Mouse (Mus musculus) liver, embryonic 12.5 days (tissue): ENCODE results near the gene Mitf. TPM values are rescaled to one million over a fixed set of nuclear protein-coding genes. Genes with fewer than 3 reads are reported as not detected.

ENCODE experiments used
- ATAC-seq: fragments of 200-750 bp; cut with Nextera tagmentation; 2 replicates; pipeline ENCODE4 v1.8.0; 2017; ENCODE audit warnings: moderate number of reproducible peaks, mild to moderate bottlenecking, moderate library complexity
- H3K27ac ChIP-seq: fragments of 300-500 bp; sonication (generic); 2 replicates; pipeline ENCODE4 v1.5.1; 2016; ENCODE audit warnings: mild to moderate bottlenecking
- H3K27me3 ChIP-seq: fragments of 300-500 bp; sonication (generic); replicated peaks from 2 replicates; pipeline ENCODE4 v1.6.1; 2016; ENCODE audit warnings: mild to moderate bottlenecking, moderate library complexity
- H3K36me3 ChIP-seq: fragments of 300-500 bp; sonication (generic); 2 replicates; pipeline ENCODE4 v1.6.1; 2016; ENCODE audit warnings: mild to moderate bottlenecking, moderate library complexity
- H3K4me1 ChIP-seq: fragments of 300-500 bp; sonication (generic); 2 replicates; pipeline ENCODE4 v1.6.1; 2016
- H3K4me2 ChIP-seq: fragments of 300-500 bp; sonication (generic); 2 replicates; pipeline ENCODE4 v1.6.1; 2016; ENCODE audit warnings: mild to moderate bottlenecking, moderate library complexity
- H3K4me3 ChIP-seq: fragments of 300-500 bp; sonication (generic); 2 replicates; pipeline ENCODE4 v1.5.1; 2016; ENCODE audit warnings: mild to moderate bottlenecking, moderate library complexity
- H3K9ac ChIP-seq: fragments of 300-500 bp; sonication (generic); 2 replicates; pipeline ENCODE4 v1.6.1; 2016; ENCODE audit warnings: mild to moderate bottlenecking, moderate library complexity
- H3K9me3 ChIP-seq: fragments of 300-500 bp; sonication (generic); replicated peaks from 2 replicates; pipeline ENCODE4 v1.6.1; 2016; ENCODE audit warnings: mild to moderate bottlenecking, moderate library complexity
- WGBS: fragments of 180-500 bp; shearing (Covaris S2); methylation state at CpG from one replicate; pipeline ENCODE4 v1.1.7; 2016; ENCODE audit not compliant: insufficient replicate concordance; 5-methylcytosine and 5-hydroxymethylcytosine counted together
- polyA plus RNA-seq: library from polyadenylated mRNA; unstranded; fragments of >200 nt; fragmentation: Nextera tagmentation; extraction: Ambion mirVana; gene quantifications from 2 replicates; pipeline ENCODE4 v1.2.1, GENCODE M21; 2016

Mitf gene
- polyA plus RNA-seq, 1 experiment from 2014 or later: 0.60 TPM

DNA sequence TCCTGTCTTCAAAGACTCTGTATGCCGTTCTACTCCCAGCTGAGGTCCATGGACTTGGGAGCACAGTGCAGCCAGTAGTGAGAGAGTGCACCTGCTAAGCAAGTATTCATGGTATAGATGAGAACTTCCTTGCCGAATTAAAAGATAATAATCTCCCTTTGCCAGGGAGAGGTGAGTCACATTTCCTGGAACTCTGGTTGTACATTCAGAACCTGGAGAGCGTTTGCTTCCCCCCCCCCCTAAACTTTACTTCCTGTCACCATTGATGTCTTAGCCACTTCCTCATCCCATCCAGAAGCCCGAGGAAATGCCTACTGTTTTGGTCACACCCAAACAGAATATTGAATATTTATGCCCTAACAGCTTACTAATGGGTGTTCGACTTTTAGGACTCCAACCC lies 209.0 kb downstream of the Mitf start:
- Histone ChIP-seq H3K4me3 (no peak overlapping the region), H3K4me1 (no peaks in the 10 kb centered on the region), H3K9ac (no peak overlapping the region), H3K9me3 (no peaks in the 10 kb centered on the region), H3K27me3 (no peaks in the 10 kb centered on the region), H3K36me3 (no peaks in the 10 kb centered on the region), H3K4me2 (no peak overlapping the region), H3K27ac (no peak overlapping the region)
- WGBS: 37% methylated on average over 5 of the region's 5 CpGs
- ATAC-seq: no peak

DNA sequence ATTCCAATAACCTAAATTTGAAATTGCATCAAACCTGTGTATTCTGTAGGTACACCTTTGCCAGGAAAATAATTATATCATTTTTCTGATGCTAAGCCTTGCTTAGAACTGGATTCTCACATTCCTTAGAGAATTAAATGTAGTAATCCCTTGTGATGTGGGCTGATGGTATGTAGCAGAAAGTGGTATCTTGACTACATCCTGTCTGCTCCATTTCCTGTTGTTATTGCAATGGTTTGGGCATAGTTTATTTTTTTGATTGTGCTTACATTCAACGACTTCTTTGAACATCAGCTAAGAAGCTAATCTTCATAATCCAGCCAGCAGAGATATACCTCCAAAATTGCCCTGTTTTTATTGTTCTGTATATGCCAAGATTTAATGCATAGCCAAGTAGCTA lies 217.0 kb downstream of the Mitf start:
- H3K4me3 ChIP-seq: no peak overlapping the region
- H3K27ac ChIP-seq: no peak overlapping the region
- H3K4me1 ChIP-seq: no peaks in the 10 kb centered on the region
- no peaks in the 10 kb centered on the region for H3K27me3 ChIP-seq
- ATAC-seq: no peak
- 33% methylated on average over 1 of the region's 1 CpGs for WGBS
- no peaks in the 10 kb centered on the region for H3K36me3 ChIP-seq
- no peak overlapping the region for H3K4me2 ChIP-seq
- no peak overlapping the region for H3K9ac ChIP-seq
- no peaks in the 10 kb centered on the region for H3K9me3 ChIP-seq

DNA sequence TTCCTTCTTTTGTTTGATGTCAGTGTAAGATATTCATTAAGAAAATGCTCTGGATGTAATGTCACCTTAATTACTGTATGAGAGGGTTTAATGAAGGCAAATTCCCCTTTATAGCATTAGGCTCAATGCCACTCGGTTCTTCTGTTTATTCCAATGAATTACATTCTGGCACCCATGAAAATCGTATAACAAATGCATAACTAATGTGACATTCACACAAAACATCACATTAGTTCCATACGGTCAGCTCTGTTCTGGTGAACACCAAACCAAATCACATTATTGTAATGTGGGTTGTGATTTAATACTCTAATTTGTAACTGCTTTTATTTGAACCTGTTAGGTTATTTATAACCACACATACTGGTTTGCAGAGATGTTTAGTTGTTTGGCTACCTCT lies 231.7 kb downstream of the Mitf start:
- H3K4me3 ChIP-seq: no peak overlapping the region
- no peaks in the 10 kb centered on the region for H3K36me3 ChIP-seq
- H3K4me2 ChIP-seq: no peak overlapping the region
- WGBS: 67% methylated on average over 3 of the region's 3 CpGs
- ATAC-seq: no peak
- H3K9me3 ChIP-seq: no peaks in the 10 kb centered on the region
- no peaks in the 10 kb centered on the region for H3K4me1 ChIP-seq
- no peak overlapping the region for H3K9ac ChIP-seq
- no peaks in the 10 kb centered on the region for H3K27me3 ChIP-seq
- H3K27ac ChIP-seq: no peak overlapping the region

DNA sequence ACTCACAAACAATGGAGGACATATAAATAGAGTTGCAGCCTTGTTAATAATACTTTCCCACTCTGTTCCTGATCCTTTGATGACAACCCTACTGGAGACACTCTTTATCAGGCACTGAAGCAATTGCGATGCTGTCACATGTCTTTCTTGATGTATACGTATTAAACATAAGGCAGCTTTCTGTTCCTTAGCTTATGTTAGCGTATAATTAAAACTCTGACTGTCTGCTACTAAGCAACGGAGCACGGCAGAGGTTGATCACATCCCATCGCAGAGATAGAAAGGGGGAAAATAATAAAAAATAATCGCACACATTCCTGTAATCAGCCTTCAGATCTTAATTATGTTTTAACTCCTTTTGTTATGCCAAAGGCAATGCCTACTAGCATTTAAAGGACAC lies 234.9 kb downstream of the Mitf start:
- 80% methylated on average over 7 of the region's 7 CpGs for WGBS
- Histone ChIP-seq H3K27me3 (no peaks in the 10 kb centered on the region), H3K4me1 (no peaks in the 10 kb centered on the region), H3K36me3 (no peaks in the 10 kb centered on the region), H3K4me3 (no peak overlapping the region), H3K9me3 (no peaks in the 10 kb centered on the region), H3K4me2 (no peak overlapping the region), H3K9ac (no peak overlapping the region), H3K27ac (no peak overlapping the region)
- no peak for ATAC-seq

DNA sequence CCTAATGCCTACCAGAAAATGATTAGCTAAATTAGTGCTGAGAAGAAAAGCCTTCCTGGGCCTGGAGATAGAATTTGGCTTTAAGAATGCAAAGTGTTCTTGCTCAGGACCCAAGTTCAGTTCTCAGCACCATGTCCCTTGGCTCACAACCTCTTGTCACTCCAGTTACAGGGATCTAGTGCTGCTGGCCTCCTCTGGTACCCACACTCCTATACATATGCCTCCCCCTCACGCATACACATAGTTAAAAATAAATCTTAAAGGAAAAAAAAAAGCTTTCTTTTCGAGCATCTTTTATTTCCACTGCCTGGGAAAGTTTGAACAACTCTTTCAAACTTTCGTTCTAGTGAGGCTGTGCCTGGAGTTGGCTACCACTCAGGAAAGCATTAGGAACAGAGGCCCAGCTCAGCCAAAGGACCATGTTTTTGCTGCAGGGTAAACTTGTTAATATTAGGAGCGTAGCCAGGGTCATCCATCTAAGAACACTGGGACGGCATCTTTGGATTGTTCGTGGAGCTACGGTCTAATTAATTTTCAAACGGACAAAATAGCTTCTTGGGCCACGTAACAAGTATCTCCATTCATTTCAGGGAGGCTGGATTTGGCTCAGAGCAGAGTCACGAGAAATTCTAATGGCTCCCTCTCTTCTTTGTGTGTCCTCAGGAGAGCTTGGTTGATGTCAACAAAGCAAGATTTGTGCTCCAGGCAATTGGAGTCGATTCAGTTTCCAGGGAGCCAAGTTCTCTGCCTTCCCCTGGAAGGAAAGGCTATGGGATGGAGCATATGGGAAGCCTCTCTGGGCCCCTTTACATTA lies 239.7 kb downstream of the Mitf start:
- whole genome bisulfite sequencing: 70% methylated on average over 11 of the region's 11 CpGs
- no peak overlapping the region for H3K4me2 ChIP-seq
- no peak overlapping the region for H3K27ac ChIP-seq
- no peak overlapping the region for H3K4me3 ChIP-seq
- no peaks in the 10 kb centered on the region for H3K9me3 ChIP-seq
- no peak overlapping the region for H3K9ac ChIP-seq
- no peaks in the 10 kb centered on the region for H3K27me3 ChIP-seq
- ATAC-seq: no peak
- H3K4me1 ChIP-seq: no peaks in the 10 kb centered on the region
- no peaks in the 10 kb centered on the region for H3K36me3 ChIP-seq

DNA sequence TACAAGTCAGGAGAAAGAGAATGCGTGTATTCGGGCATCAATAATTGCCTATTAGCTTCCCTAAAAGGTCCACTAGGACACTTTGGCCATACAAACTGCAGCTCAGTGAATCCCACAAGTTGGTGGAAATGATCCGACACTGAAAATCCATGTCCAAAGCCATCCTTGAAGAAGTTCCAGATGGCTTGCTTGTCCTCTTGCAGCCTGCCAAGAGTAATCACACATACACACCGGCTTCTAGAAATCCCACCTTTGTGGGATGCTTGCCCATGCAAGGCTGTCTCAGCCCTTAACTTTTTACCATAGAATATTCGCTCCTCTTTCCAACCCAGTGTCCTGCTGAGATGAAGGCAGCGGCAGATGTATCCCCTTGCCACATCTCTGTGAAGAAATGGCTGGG lies 240.9 kb downstream of the Mitf start:
- WGBS: 62% methylated on average over 6 of the region's 6 CpGs

DNA sequence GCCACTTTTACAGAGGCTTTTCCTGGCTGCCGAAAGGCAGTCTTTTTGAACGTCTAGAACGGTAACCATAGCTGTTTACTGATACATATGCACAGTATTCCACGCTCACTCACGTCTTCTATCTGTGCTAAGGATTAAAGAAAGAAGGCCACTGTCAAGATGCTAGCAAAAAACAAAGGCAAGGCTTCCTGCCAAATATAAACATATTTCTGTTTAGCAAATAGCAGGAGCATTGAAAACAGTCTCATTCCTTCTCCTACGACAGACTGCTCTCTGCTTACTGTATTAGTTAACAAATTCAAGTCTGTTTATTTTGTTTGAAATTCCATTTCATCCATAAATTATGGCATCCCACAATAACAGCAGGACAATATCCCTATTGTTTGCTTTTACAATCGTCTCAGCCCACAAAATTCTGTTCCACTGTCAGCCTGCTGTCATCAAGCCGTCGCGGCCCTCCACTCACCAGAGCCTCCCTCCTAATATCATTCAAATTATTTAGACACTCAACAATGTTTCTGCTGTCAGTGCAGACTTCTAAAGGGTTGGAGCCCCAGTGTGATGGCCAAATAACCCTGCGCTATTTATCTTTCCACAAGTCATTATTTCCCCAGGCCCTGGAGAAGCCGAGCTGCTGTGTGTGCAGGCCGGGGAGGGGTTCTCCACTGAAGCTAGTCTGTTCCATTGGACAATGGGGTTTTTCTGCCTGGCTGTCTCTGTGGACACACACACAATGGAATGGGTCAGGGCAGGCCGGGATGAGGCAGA lies 242.0 kb downstream of the Mitf start:
- ATAC-seq: no peak
- Histone ChIP-seq H3K9me3 (no peaks in the 10 kb centered on the region), H3K36me3 (no peaks in the 10 kb centered on the region), H3K27ac (no peak overlapping the region), H3K4me3 (no peak overlapping the region), H3K9ac (no peak overlapping the region), H3K27me3 (no peaks in the 10 kb centered on the region), H3K4me2 (no peak overlapping the region), H3K4me1 (no peaks in the 10 kb centered on the region)
- WGBS: 62% methylated on average over 14 of the region's 14 CpGs

More for the DNA sequence above, 240.9 kb downstream of the Mitf start:
- Histone ChIP-seq H3K9me3 (no peaks in the 10 kb centered on the region), H3K27me3 (no peaks in the 10 kb centered on the region), H3K36me3 (no peaks in the 10 kb centered on the region), H3K4me2 (no peak overlapping the region), H3K4me3 (no peak overlapping the region), H3K27ac (no peak overlapping the region), H3K9ac (no peak overlapping the region), H3K4me1 (no peaks in the 10 kb centered on the region)
- ATAC-seq: no peak

DNA sequence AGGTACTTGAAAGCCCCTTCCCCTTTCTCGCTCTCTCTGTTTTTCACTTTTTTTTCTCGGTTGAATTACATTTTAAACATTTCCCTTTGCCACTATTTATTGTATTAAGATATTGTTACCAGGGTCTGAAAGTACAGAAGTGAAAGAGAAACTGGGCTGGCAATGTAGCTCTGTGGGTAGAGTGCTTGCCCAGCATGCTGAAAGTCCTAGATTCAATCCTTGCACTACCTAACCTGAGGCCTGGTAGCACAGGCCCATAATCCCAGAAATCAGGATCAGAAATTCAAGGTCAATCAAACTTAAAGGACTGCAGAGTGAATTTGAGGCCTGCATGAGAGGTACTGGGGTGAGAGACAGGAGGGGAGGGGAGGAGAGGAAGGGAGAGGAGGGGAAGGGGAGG lies 242.7 kb downstream of the Mitf start:
- 70% methylated on average over 2 of the region's 2 CpGs for WGBS
- H3K4me3 ChIP-seq: no peak overlapping the region
- no peaks in the 10 kb centered on the region for H3K9me3 ChIP-seq
- H3K9ac ChIP-seq: no peak overlapping the region
- H3K27me3 ChIP-seq: no peaks in the 10 kb centered on the region
- no peak overlapping the region for H3K27ac ChIP-seq
- ATAC-seq: no peak
- H3K4me2 ChIP-seq: no peak overlapping the region
- H3K36me3 ChIP-seq: no peaks in the 10 kb centered on the region
- no peaks in the 10 kb centered on the region for H3K4me1 ChIP-seq

DNA sequence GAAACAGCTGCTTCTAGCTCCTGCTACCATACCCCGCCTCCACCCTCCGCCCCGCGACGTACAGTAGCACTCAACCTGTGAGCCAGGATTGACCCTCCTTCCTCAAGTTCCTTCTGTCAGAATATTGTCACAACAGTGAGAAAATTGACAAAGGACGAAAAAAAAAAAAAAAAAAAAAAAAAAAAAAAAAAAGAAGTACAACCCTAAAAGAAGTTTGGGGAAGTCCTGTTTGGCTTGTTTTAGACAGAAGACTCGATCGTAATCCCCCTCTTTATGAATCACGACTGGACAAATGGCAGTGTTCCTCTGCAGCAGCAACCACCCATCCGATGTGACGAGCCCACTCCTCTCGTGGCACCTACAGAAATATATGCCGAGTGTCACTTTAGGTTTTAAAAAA lies 255.0 kb downstream of the Mitf start:
- H3K4me1 ChIP-seq: no peaks in the 10 kb centered on the region
- H3K27ac ChIP-seq: no peak overlapping the region
- WGBS: 78% methylated on average over 13 of the region's 13 CpGs

DNA sequence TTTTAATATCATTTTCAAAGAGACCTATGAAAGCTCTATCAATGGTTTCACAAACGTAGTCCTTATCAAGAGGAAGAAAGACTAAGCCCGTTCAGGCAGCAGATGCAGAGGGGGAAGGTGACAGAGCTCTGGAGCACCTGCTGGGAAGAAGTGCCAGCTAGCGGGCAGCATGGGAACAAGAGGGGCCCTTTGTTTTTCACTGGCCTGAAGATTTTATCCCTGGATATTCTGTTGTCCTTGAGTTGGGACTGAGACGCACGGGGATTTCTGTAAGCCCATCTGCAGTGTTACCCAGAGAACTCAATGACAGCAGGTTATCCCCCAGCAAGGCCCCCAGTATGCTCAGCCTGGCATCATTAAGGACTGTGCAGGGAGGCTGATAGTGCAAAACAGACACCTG lies 258.1 kb downstream of the Mitf start:
- Histone ChIP-seq H3K4me1 (no peaks in the 10 kb centered on the region), H3K9ac (no peak overlapping the region), H3K27me3 (no peaks in the 10 kb centered on the region), H3K36me3 (no peaks in the 10 kb centered on the region), H3K27ac (no peak overlapping the region), H3K4me2 (no peak overlapping the region), H3K9me3 (no peaks in the 10 kb centered on the region), H3K4me3 (no peak overlapping the region)
- no peak for ATAC-seq
- 30% methylated on average over 5 of the region's 5 CpGs for WGBS

More for the DNA sequence above, 255.0 kb downstream of the Mitf start:
- Histone ChIP-seq H3K4me2 (no peak overlapping the region), H3K9me3 (no peaks in the 10 kb centered on the region), H3K36me3 (no peaks in the 10 kb centered on the region), H3K9ac (no peak overlapping the region), H3K4me3 (no peak overlapping the region), H3K27me3 (no peaks in the 10 kb centered on the region)
- no peak for ATAC-seq

DNA sequence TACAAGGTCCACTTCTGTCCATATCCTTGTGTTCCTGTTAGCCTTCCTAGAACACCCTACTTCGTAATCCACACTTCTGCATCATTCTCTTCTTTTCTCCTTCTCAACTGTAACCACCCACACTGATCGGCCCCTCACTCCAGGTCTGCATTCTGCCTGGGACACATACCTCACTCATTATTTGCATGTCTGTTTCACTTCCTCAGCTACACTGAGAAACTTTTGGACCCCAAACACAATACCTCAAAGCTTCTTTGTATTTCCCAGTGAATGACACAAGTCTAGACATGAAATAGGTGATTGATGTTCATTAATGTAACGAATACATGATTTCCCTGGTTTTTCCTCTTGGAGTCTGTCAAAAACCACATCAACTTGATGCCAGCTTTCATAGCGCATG lies 259.6 kb downstream of the Mitf start:
- no peak overlapping the region for H3K4me3 ChIP-seq
- no peaks in the 10 kb centered on the region for H3K9me3 ChIP-seq
- 66% methylated on average over 4 of the region's 4 CpGs for WGBS
- no peaks in the 10 kb centered on the region for H3K27me3 ChIP-seq
- no peak overlapping the region for H3K9ac ChIP-seq
- H3K27ac ChIP-seq: no peak overlapping the region
- H3K4me2 ChIP-seq: no peak overlapping the region
- no peaks in the 10 kb centered on the region for H3K4me1 ChIP-seq
- no peak for ATAC-seq
- no peaks in the 10 kb centered on the region for H3K36me3 ChIP-seq
